Mouse (Mus musculus) embryonic fibroblast, embryonic 13.5 days (primary cell): ENCODE measurements at regions not wholly inside any gene's neighbourhood (a gene's known extent, or its start where the extent isn't known, plus 50 kb on each side); places are given as distances from the start of the nearest gene placed in this dataset.

Experiments
- H3K27ac ChIP-seq: 2 replicates; pipeline ENCODE4 v1.5.1; 2012; ENCODE audit warnings: low read length, control low read depth, inconsistent platforms; ENCODE audit not compliant: insufficient read depth
- H3K4me1 ChIP-seq: 2 replicates; pipeline ENCODE4 v1.6.1; 2011; ENCODE audit warnings: low read length; ENCODE audit not compliant: control insufficient read depth, insufficient read depth
- H3K4me3 ChIP-seq: 2 replicates; pipeline ENCODE4 v1.5.1; 2011; ENCODE audit warnings: mild to moderate bottlenecking, control low read depth, low read length; ENCODE audit not compliant: insufficient read depth
- CTCF ChIP-seq: IDR thresholded peaks from 2 replicates; pipeline ENCODE4 v1.5.1; 2011; ENCODE audit warnings: mild to moderate bottlenecking, control low read depth, low read length, moderate library complexity, borderline replicate concordance; ENCODE audit not compliant: insufficient read depth
- POLR2A ChIP-seq: IDR thresholded peaks from 2 replicates; pipeline ENCODE4 v1.6.1; 2011; ENCODE audit warnings: low read depth, mild to moderate bottlenecking, control low read depth, low read length, moderate library complexity

GRCm38 (mm10) chr2:12697209-12697608 lies 226.6 kb upstream of the Pter start:
- Histone ChIP-seq H3K4me3 (no peak overlapping the region), H3K4me1 (no peaks in the 10 kb centered on the region; the same call in 1 of the 2 replicates), H3K27ac (no peak overlapping the region)
- TF ChIP-seq POLR2A = no peak
- no peak for TF ChIP-seq CTCF

- Histone ChIP-seq H3K4me1 (no peaks in the 10 kb centered on the region; the same call in 1 of the 2 replicates), H3K4me3 (no peak overlapping the region; the same call in 1 of the 2 replicates), H3K27ac (no peak overlapping the region)
- TF ChIP-seq POLR2A = no peak
- no peak for TF ChIP-seq CTCF
Observed at GRCm38 (mm10) chr2:12699331-12699730, 224.5 kb upstream of the Pter start.

- TF ChIP-seq CTCF = no peak
- TF ChIP-seq POLR2A = no peak
- H3K4me3 ChIP-seq = no peak overlapping the region
Observed at GRCm38 (mm10) chr2:12707514-12707913, 216.3 kb upstream of the Pter start.

GRCm38 (mm10) chr2:12709156-12709923 lies 214.5 kb upstream of the Pter start:
- H3K4me3 ChIP-seq = no peak overlapping the region
- H3K27ac ChIP-seq = no peak overlapping the region
- H3K4me1 ChIP-seq = no peaks in the 10 kb centered on the region
- TF ChIP-seq POLR2A (no peak), CTCF (no peak)

More at GRCm38 (mm10) chr2:12707514-12707913, 216.3 kb upstream of the Pter start:
- Histone ChIP-seq H3K27ac (no peak overlapping the region), H3K4me1 (no peaks in the 10 kb centered on the region)

GRCm38 (mm10) chr2:12709924-12710240 lies 214.0 kb upstream of the Pter start:
- Histone ChIP-seq H3K4me3 (no peak overlapping the region), H3K4me1 (no peaks in the 10 kb centered on the region), H3K27ac (no peak overlapping the region)
- no peak for TF ChIP-seq CTCF
- no peak for TF ChIP-seq POLR2A

- Histone ChIP-seq H3K4me1 (no peaks in the 10 kb centered on the region), H3K27ac (no peak overlapping the region), H3K4me3 (no peak overlapping the region)
- TF ChIP-seq CTCF (no peak), POLR2A (no peak)
Observed at GRCm38 (mm10) chr2:12716124-12717012, 207.5 kb upstream of the Pter start.

- Histone ChIP-seq H3K4me3 (no peak overlapping the region), H3K27ac (no peak overlapping the region), H3K4me1 (no peaks in the 10 kb centered on the region)
- TF ChIP-seq CTCF (no peak), POLR2A (no peak)
Observed at GRCm38 (mm10) chr2:12729251-12729650, 194.6 kb upstream of the Pter start.

- TF ChIP-seq POLR2A = no peak
- TF ChIP-seq CTCF = no peak
Observed at GRCm38 (mm10) chr2:12737140-12737539, 186.7 kb upstream of the Pter start.

GRCm38 (mm10) chr2:12746856-12747255 lies 177.0 kb upstream of the Pter start:
- TF ChIP-seq CTCF (no peak), POLR2A (no peak)
- Histone ChIP-seq H3K4me3 (no peak overlapping the region), H3K27ac (no peak overlapping the region)

More at GRCm38 (mm10) chr2:12737140-12737539, 186.7 kb upstream of the Pter start:
- Histone ChIP-seq H3K27ac (no peak overlapping the region), H3K4me3 (no peak overlapping the region), H3K4me1 (0 out of 2 replicates have a peak, but pooled peaks cover 3% of the 10 kb centered on the region)

GRCm38 (mm10) chr2:12758816-12759215 lies 165.0 kb upstream of the Pter start:
- no peaks in the 10 kb centered on the region for H3K4me1 ChIP-seq
- TF ChIP-seq CTCF = no peak
- TF ChIP-seq POLR2A = no peak
- no peak overlapping the region for H3K27ac ChIP-seq
- no peak overlapping the region for H3K4me3 ChIP-seq

More at GRCm38 (mm10) chr2:12746856-12747255, 177.0 kb upstream of the Pter start:
- no peaks in the 10 kb centered on the region for H3K4me1 ChIP-seq
